Mouse (Mus musculus): Measurements from ENCODE around the gene 1700022I11Rik. TPM values are rescaled to one million over a fixed set of nuclear protein-coding genes. Genes with fewer than 3 reads are reported as not detected.
"Not testable (repeated sequence)": the region's sequence is repeated elsewhere in the genome, so short reads cannot be mapped to it uniquely, and the experiment has no call there.

Gene 1700022I11Rik
- polyA plus RNA-seq, 1 experiment from 2014 or later: 0.97 TPM

DNA sequence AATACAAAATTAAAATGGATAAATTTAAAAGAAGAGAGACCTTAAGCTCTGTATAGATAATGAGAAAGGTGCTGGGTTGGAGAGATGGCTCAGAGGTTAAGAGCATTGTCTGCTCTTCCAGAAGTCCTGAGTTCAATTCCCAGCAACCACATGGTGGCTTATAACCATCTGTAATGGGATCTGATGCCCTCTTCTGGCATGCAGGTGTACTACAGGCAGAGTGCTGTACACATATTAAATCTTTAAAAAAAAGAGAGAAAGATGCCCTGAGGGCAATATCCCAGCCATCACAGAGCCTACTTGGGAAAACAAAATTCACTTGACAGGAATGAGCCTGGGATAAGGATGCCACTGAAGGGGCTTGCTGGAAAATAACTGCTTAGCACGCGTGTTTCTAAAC is 5.9 kb upstream of the 1700022I11Rik start:
- H3K4me1 ChIP-seq (replicated peaks; ENCODE audit: control insufficient read depth, insufficient read depth, low read length): 0 out of 2 replicates have a peak, but pooled peaks cover 5% of the 10 kb centered on the region
- WGBS: 97% methylated on average over 2 of the region's 2 CpGs
- no peak overlapping the region for H3K27ac ChIP-seq (ENCODE audit: low read depth)
- no peaks in the 10 kb centered on the region for H3K9me3 ChIP-seq (ENCODE audit: control insufficient read depth, low read length)
- ATAC-seq (replicated peaks; ENCODE audit: low FRiP score, low TSS enrichment, low read depth) (no peak), DNase-seq (ENCODE audit: low spot score) (no peak)
- H3K9ac ChIP-seq (ENCODE audit: low read length): no peak overlapping the region
- H3K4me2 ChIP-seq (ENCODE audit: low read length): no peak overlapping the region
- H3K27me3 ChIP-seq (replicated peaks; ENCODE audit: control insufficient read depth, insufficient read depth, low read length): no peaks in the 10 kb centered on the region
- H3K36me3 ChIP-seq (ENCODE audit: control insufficient read depth, insufficient read depth, low read length): no peaks in the 10 kb centered on the region
- H3K4me3 ChIP-seq (ENCODE audit: low read depth, low read length): no peak overlapping the region

- Histone ChIP-seq H3K9ac (ENCODE audit: low read length) (no peak overlapping the region), H3K27ac (ENCODE audit: low read depth) (no peak overlapping the region), H3K4me3 (ENCODE audit: low read depth, low read length) (no peak overlapping the region), H3K4me2 (ENCODE audit: low read length) (peak overlapping the region; percentile 31), H3K36me3 (ENCODE audit: control insufficient read depth, insufficient read depth, low read length) (no peaks in the 10 kb centered on the region), H3K4me1 (replicated peaks; ENCODE audit: control insufficient read depth, insufficient read depth, low read length) (0 out of 2 replicates have a peak, but pooled peaks cover 5% of the 10 kb centered on the region), H3K9me3 (ENCODE audit: control insufficient read depth, low read length) (no peaks in the 10 kb centered on the region), H3K27me3 (replicated peaks; ENCODE audit: control insufficient read depth, insufficient read depth, low read length) (no peaks in the 10 kb centered on the region)
- no peak for ATAC-seq (replicated peaks; ENCODE audit: low FRiP score, low TSS enrichment, low read depth)
- peak; percentile 67 for DNase-seq (ENCODE audit: low spot score)
- 15% methylated on average over 12 of the region's 12 CpGs for WGBS
These were observed 4.2 kb upstream of the 1700022I11Rik start for GRCm38 (mm10) chr4:42965039-42965719.

GRCm38 (mm10) chr4:42972952-42973351 is 3.5 kb downstream of the 1700022I11Rik start:
- no peaks in the 10 kb centered on the region for H3K9me3 ChIP-seq (ENCODE audit: control insufficient read depth, low read length)
- no peaks in the 10 kb centered on the region for H3K4me1 ChIP-seq (replicated peaks; ENCODE audit: control insufficient read depth, insufficient read depth, low read length)
- DNase-seq (ENCODE audit: low spot score) (no peak), ATAC-seq (replicated peaks; ENCODE audit: low FRiP score, low TSS enrichment, low read depth) (no peak)
- no peak overlapping the region for H3K4me2 ChIP-seq (ENCODE audit: low read length)
- no peak overlapping the region for H3K4me3 ChIP-seq (ENCODE audit: low read depth, low read length)
- H3K27ac ChIP-seq (ENCODE audit: low read depth): no peak overlapping the region
- no peak overlapping the region for H3K9ac ChIP-seq (ENCODE audit: low read length)
- no peaks in the 10 kb centered on the region; the same call in 1 of the 2 replicates for H3K36me3 ChIP-seq (ENCODE audit: control insufficient read depth, insufficient read depth, low read length)
- no peaks in the 10 kb centered on the region for H3K27me3 ChIP-seq (replicated peaks; ENCODE audit: control insufficient read depth, insufficient read depth, low read length)
- 69% methylated on average over 4 of the region's 4 CpGs for WGBS

DNA sequence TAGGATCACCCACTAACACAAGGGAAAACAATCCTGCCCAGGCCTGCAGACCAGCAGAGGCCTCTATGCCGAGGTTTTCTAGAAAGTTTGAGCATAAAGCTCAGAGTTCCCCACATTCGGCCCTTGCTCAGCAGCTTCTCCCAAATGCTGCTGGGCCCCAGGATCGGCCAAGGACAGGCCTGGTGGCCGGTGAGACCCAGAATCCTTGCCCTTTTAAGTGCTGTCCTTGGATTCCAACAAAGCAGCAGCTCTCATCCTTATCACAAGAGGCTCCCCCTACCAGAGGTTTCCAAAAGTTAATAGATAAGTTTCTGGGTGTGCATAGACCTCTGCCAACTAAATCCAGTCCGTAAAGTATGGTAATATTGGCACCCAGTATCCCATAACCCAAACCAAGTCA is 4.5 kb downstream of the 1700022I11Rik start:
- Histone ChIP-seq H3K4me2 (ENCODE audit: low read length) (no peak overlapping the region), H3K36me3 (ENCODE audit: control insufficient read depth, insufficient read depth, low read length) (peaks cover 8% of the 10 kb centered on the region), H3K27me3 (replicated peaks; ENCODE audit: control insufficient read depth, insufficient read depth, low read length) (no peaks in the 10 kb centered on the region), H3K9ac (ENCODE audit: low read length) (no peak overlapping the region), H3K27ac (ENCODE audit: low read depth) (no peak overlapping the region), H3K4me1 (replicated peaks; ENCODE audit: control insufficient read depth, insufficient read depth, low read length) (no peaks in the 10 kb centered on the region), H3K9me3 (ENCODE audit: control insufficient read depth, low read length) (no peaks in the 10 kb centered on the region), H3K4me3 (ENCODE audit: low read depth, low read length) (no peak overlapping the region)
- no peak for DNase-seq (ENCODE audit: low spot score)
- no peak for ATAC-seq (replicated peaks; ENCODE audit: low FRiP score, low TSS enrichment, low read depth)
- WGBS: 79% methylated on average over 5 of the region's 5 CpGs

DNA sequence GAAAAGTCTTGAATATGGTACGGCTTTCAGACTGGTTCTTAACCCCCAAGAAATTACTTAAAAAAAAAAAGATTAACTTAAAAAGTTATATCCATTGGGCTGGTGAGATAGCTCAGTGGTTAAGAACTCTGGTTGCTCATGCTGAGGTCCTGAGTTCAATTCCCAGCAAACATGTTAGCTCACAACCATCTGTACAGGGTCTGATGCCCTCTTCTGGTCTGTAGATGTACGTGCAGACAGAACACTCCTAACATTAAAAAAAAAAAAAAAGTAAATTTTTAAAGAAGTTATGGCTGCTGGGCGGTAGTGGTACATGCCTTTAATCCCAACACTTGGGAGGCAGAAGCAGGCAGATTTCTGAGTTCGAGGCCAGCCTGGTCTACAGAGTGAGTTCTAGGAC is 8.7 kb downstream of the 1700022I11Rik start:
- Histone ChIP-seq H3K4me2 (ENCODE audit: low read length) (no peak overlapping the region), H3K27me3 (replicated peaks; ENCODE audit: control insufficient read depth, insufficient read depth, low read length) (no peaks in the 10 kb centered on the region), H3K9ac (ENCODE audit: low read length) (no peak overlapping the region), H3K36me3 (ENCODE audit: control insufficient read depth, insufficient read depth, low read length) (peaks cover 45% of the 10 kb centered on the region), H3K9me3 (ENCODE audit: control insufficient read depth, low read length) (no peaks in the 10 kb centered on the region), H3K4me3 (ENCODE audit: low read depth, low read length) (no peak overlapping the region), H3K4me1 (replicated peaks; ENCODE audit: control insufficient read depth, insufficient read depth, low read length) (no peaks in the 10 kb centered on the region), H3K27ac (ENCODE audit: low read depth) (no peak overlapping the region)
- DNase-seq (ENCODE audit: low spot score): no peak
- 86% methylated on average over 4 of the region's 4 CpGs for WGBS
- no peak for ATAC-seq (replicated peaks; ENCODE audit: low FRiP score, low TSS enrichment, low read depth)

GRCm38 (mm10) chr4:42980467-42980866 is 11.1 kb downstream of the 1700022I11Rik start:
- H3K4me3 ChIP-seq (ENCODE audit: low read depth, low read length); ATAC-seq (replicated peaks; ENCODE audit: low FRiP score, low TSS enrichment, low read depth); H3K9me3 ChIP-seq (ENCODE audit: control insufficient read depth, low read length); H3K27ac ChIP-seq (ENCODE audit: low read depth); DNase-seq (ENCODE audit: low spot score); H3K27me3 ChIP-seq (replicated peaks; ENCODE audit: control insufficient read depth, insufficient read depth, low read length); H3K4me1 ChIP-seq (replicated peaks; ENCODE audit: control insufficient read depth, insufficient read depth, low read length); H3K4me2 ChIP-seq (ENCODE audit: low read length); H3K9ac ChIP-seq (ENCODE audit: low read length): not testable (repeated sequence)
- WGBS: 94% methylated on average over 7 of the region's 8 CpGs
- H3K36me3 ChIP-seq (ENCODE audit: control insufficient read depth, insufficient read depth, low read length): peaks cover 69% of the 10 kb centered on the region

GRCm38 (mm10) chr4:42988296-42988695 is 18.9 kb downstream of the 1700022I11Rik start:
- H3K4me3 ChIP-seq (ENCODE audit: low read depth, low read length): no peak overlapping the region
- no peaks in the 10 kb centered on the region for H3K9me3 ChIP-seq (ENCODE audit: control insufficient read depth, low read length)
- WGBS: 86% methylated on average over 1 of the region's 1 CpGs
- DNase-seq (ENCODE audit: low spot score) (no peak), ATAC-seq (replicated peaks; ENCODE audit: low FRiP score, low TSS enrichment, low read depth) (no peak)
- H3K4me2 ChIP-seq (ENCODE audit: low read length): no peak overlapping the region
- no peak overlapping the region for H3K27ac ChIP-seq (ENCODE audit: low read depth)
- peaks cover 100% of the 10 kb centered on the region for H3K36me3 ChIP-seq (ENCODE audit: control insufficient read depth, insufficient read depth, low read length)
- no peaks in the 10 kb centered on the region for H3K27me3 ChIP-seq (replicated peaks; ENCODE audit: control insufficient read depth, insufficient read depth, low read length)
- H3K4me1 ChIP-seq (replicated peaks; ENCODE audit: control insufficient read depth, insufficient read depth, low read length): no peaks in the 10 kb centered on the region
- no peak overlapping the region for H3K9ac ChIP-seq (ENCODE audit: low read length)

GRCm38 (mm10) chr4:42998022-42998421 is 28.6 kb downstream of the 1700022I11Rik start:
- Histone ChIP-seq H3K9ac (ENCODE audit: low read length) (no peak overlapping the region), H3K27me3 (replicated peaks; ENCODE audit: control insufficient read depth, insufficient read depth, low read length) (no peaks in the 10 kb centered on the region), H3K4me3 (ENCODE audit: low read depth, low read length) (peak overlapping the region; percentile 97; the same call in 1 of the 2 replicates), H3K27ac (ENCODE audit: low read depth) (no peak overlapping the region), H3K4me2 (ENCODE audit: low read length) (peak overlapping the region; percentile 96), H3K9me3 (ENCODE audit: control insufficient read depth, low read length) (no peaks in the 10 kb centered on the region), H3K36me3 (ENCODE audit: control insufficient read depth, insufficient read depth, low read length) (peaks cover 35% of the 10 kb centered on the region), H3K4me1 (replicated peaks; ENCODE audit: control insufficient read depth, insufficient read depth, low read length) (peaks cover 17% of the 10 kb centered on the region)
- DNase-seq (ENCODE audit: low spot score): no peak
- no peak for ATAC-seq (replicated peaks; ENCODE audit: low FRiP score, low TSS enrichment, low read depth)
- WGBS: 47% methylated on average over 2 of the region's 2 CpGs

All from intestine, embryonic 14.5 days (tissue).